Mouse (Mus musculus) cortical plate, adult 2 months (tissue): ENCODE measurements at regions not wholly inside any gene's neighbourhood (a gene's known extent, or its start where the extent isn't known, plus 50 kb on each side); places are given as distances from the start of the nearest gene placed in this dataset.

ENCODE experiments used
- CTCF ChIP-seq: fragments of 200-500 bp; IDR thresholded peaks from 2 replicates; pipeline ENCODE4 v1.5.1; 2011; ENCODE audit warnings: mild to moderate bottlenecking, control low read depth, low read length; ENCODE audit not compliant: insufficient read depth; ENCODE audit errors: extremely low read depth
- POLR2A ChIP-seq: fragments of 200-500 bp; IDR thresholded peaks from 2 replicates; pipeline ENCODE4 v1.6.1; 2011; ENCODE audit warnings: mild to moderate bottlenecking, low read length, control low read depth; ENCODE audit not compliant: insufficient read depth; ENCODE audit errors: extremely low read depth

DNA sequence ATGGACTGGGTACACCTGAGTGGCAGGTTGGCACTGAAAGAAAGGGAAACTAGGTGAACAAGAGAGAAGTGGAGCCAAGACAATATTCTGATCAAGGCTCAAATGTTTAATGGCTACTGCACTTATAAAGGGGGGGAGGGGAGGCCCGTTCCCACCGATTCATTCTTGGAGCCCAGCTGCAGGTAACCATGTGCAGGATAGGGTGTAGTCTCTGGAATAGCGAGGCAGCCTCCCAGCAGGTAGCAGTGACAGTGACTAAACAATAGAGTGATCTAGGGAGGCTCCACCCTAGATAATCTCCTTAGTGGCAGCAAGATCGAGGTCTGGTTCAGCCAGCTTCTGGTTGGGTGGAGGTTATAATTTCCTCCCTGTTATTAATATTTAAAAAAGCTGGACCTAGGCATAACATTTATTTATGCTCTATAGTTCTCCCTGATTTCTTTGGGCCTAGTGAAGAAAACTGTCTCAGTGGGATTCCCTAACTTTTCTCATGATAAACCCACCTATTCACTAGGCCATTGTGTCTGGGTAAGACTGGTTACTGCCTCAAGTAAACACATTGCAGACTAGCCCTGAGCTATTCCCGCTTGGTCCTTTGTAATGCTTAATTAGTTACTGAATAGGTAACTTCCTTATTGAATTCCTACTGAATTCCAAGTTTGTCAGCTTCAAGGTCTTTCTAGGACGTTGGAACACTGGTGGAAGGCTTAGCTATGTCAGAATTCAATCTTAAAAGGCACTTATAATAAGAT, 705.4 kb upstream of the Pou3f2 start:
- TF ChIP-seq CTCF (no peak), POLR2A (no peak)
